Mouse (Mus musculus): Measurements from ENCODE around the gene Anp32e. TPM values are rescaled to one million over a fixed set of nuclear protein-coding genes. Genes with fewer than 3 reads are reported as not detected.
A peak's percentile ranks its signal among the peaks of the same experiment; 100 is the strongest.

Anp32e gene
- polyA plus RNA-seq, 1 experiment from 2014 or later: 224 TPM

DNA sequence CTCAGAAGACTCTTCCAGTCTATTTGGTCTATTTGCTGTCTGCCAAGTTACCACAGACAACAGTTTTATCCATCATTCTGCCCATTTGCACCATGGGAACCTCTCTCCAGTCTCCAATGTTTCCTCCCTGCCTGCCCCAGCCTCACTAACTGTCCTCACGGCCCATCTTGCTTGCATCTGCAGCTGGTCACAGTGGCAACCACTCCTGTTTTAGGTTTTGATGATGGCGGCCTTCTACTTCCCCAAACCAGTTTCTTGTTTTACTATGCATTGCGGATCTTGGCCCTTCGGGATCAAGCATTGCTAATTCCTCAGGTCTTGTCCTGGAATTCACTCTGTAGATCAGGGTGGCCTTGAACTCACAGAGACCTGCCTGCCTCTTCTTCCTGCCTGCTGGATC is 53.1 kb downstream of the Anp32e start:
- POLR2A ChIA-PET: no interaction called here
- DNase-seq (ENCODE audit: low read depth, low spot score) (no peak), ATAC-seq (no peak)
- no peaks in the 10 kb centered on the region for H3K27me3 ChIP-seq
- no peak for TF ChIP-seq CTCF (IDR thresholded peaks at IDR 0.05)
- CTCF ChIA-PET: interaction anchor here (1.3 to 1.4 kb wide), 2 partner anchors 8 to 19 kb away, joined by 3 read pairs; no protein-coding TSS in a partner anchor
- in situ Hi-C loops (cut with MboI; ENCODE audit: low pct_unique_long_range_greater_than_20kb): no loop called here

DNA sequence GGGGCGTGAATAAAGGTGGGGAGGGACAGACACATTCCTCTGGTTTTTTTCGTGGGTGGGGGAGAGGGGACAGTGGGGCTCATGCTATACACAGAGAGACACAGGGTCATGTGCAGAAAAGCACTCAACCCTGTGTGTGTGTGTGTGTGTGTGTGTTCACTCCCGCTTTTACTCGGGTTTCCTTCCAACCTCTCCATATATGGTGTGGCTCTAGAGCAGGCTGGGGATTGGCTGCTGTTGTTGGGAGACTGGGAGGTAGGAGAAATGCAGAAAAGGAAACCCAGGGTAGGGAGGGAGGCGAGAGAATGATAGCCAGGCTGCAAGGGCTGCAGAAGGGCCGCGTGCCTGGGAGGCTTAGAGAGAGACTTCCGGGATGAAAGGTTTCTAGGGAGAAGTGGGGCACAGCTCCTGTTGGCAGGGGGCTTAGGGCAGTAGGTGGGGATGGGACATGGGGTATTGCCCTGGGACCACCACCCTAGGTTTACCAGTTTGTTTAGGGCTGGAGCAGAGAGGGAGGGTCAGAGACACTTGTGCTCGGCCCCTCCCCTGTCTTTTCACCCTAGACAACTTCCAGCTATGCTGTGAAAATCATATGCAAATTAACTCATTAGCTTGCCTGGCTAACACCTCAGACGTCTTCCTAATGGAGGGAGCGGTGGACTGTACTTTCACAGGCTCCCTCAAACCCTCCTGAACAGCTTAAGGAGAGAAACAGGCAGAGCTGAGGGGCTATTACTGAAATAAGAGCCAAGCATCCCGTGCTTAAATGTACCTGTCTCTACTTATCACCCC is 56.4 kb downstream of the Anp32e start:
- in situ Hi-C loops (cut with MboI; ENCODE audit: low pct_unique_long_range_greater_than_20kb): no loop called here
- peak; percentile 42 for ATAC-seq
- TF ChIP-seq CTCF (IDR thresholded peaks at IDR 0.05): no peak
- ChIA-PET CTCF (interaction anchor here (0.8 to 1.5 kb wide), 3 partner anchors 11 to 79 kb away, joined by 3 to 7 read pairs (median 3); no protein-coding TSS in a partner anchor), POLR2A (interaction anchor here (1.0 to 1.2 kb wide), 2 partner anchors 9 to 129 kb away, joined by 5 read pairs; partner anchors contain the start of gene Prpf3)
- no peak for DNase-seq (ENCODE audit: low read depth, low spot score)
- no peaks in the 10 kb centered on the region for H3K27me3 ChIP-seq

DNA sequence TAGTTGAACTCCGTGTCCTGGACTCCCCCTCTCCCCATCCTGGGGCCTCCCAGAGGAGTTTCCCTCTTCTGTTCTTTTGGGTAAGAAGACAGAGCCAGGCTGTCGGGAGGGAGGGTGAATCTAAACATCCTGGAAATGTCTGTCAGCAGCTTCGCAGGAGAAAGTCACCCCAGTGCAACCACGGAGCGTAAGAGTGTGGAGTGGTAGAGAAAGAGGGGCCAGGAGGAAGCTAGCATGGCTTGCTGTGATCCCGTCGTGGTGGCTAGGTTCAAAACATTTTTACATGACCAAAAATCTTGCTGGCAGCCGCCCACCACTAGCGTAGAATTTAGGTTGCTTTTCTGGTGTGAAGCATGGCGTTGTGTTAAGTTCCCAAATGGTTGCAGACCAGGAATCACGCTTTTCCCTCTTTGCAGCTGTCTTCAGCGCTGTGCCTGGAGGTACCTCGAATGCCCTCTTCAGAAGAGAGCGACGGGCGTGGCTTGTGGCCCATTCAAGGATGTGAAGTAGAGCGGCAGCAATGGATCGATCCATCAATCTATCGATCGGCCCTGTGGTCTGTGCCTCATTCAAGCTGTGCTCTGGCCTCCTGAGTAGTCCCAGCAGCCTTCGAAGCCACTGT is 57.1 kb downstream of the Anp32e start:
- H3K27me3 ChIP-seq: no peaks in the 10 kb centered on the region
- CTCF ChIA-PET: interaction anchor here (0.8 to 1.5 kb wide), 3 partner anchors 12 to 78 kb away, joined by 3 to 7 read pairs (median 3); no protein-coding TSS in a partner anchor
- DNase-seq (ENCODE audit: low read depth, low spot score) (no peak), ATAC-seq (no peak)
- no peak for TF ChIP-seq CTCF (IDR thresholded peaks at IDR 0.05)
- in situ Hi-C loops (cut with MboI; ENCODE audit: low pct_unique_long_range_greater_than_20kb): no loop called here
- POLR2A ChIA-PET: interaction anchor here (1.0 to 1.2 kb wide), 2 partner anchors 8 to 130 kb away, joined by 5 read pairs; partner anchors contain the start of gene Prpf3

DNA sequence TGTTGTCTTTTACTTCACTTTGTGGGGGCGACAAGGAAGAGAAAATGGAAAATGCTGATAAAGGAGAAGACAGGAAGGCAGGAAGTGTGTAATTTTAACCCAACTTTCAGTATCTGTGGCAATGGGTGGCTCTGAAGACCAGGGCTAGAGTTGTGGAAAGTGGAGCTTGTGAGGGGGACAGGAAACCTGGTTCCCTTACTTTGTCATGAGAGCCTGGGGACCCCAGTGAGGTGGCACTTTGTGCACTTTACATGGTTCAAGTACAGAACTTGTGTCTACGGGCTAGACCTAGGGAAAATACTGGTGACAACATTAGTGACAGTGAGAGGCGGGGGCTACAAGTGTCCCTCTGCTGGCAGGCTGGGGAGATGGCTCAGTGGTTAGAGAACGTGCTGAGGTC is 57.9 kb downstream of the Anp32e start:
- ATAC-seq: no peak
- no peak for DNase-seq (ENCODE audit: low read depth, low spot score)
- in situ Hi-C loops (cut with MboI; ENCODE audit: low pct_unique_long_range_greater_than_20kb): no loop called here
- no peak for TF ChIP-seq CTCF (IDR thresholded peaks at IDR 0.05)
- ChIA-PET CTCF (no interaction called here), POLR2A (no interaction called here)
- no peaks in the 10 kb centered on the region for H3K27me3 ChIP-seq

- POLR2A ChIA-PET: interaction anchor here (0.7 kb wide), 1 partner anchor 14 kb away, joined by 3 read pairs; no protein-coding TSS in a partner anchor
- TF ChIP-seq CTCF (IDR thresholded peaks at IDR 0.05): no peak
- no peak for DNase-seq (ENCODE audit: low read depth, low spot score)
- in situ Hi-C loops (cut with MboI; ENCODE audit: low pct_unique_long_range_greater_than_20kb): no loop called here
- ATAC-seq: no peak
- H3K27me3 ChIP-seq: no peaks in the 10 kb centered on the region
- CTCF ChIA-PET: interaction anchor here (1.7 to 2.3 kb wide), 2 partner anchors 9 to 30 kb away, joined by 3 to 8 read pairs; no protein-coding TSS in a partner anchor
Measured at GRCm38 (mm10) chr3:95987386-95988110, 58.5 kb downstream of the Anp32e start.

GRCm38 (mm10) chr3:95988138-95988537 is 59.1 kb downstream of the Anp32e start:
- TF ChIP-seq CTCF (IDR thresholded peaks at IDR 0.05): no peak
- ATAC-seq: no peak
- in situ Hi-C loops (cut with MboI; ENCODE audit: low pct_unique_long_range_greater_than_20kb): no loop called here

DNA sequence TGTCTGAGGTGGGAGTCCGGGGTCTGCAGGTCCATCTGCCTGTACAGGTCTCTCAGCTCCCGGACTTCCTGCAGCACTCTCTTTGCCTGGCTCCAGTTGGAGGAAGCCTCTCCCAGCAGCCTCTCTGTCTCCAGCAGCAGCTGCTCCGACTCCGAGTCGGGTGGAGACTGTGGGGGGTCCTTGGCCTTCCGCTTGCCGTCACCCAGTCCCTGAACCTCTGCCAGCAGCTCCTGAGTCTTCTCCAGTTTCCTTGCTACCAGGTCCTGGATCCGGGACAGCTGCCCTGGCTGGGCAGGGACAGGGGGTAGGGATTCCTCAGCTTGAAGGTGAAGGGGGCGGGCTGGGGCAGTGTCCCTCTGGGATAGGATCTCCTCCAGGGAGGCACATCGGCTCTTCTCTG is 59.9 kb downstream of the Anp32e start:
- in situ Hi-C loops (cut with MboI; ENCODE audit: low pct_unique_long_range_greater_than_20kb): no loop called here
- no peaks in the 10 kb centered on the region for H3K27me3 ChIP-seq
- no peak for ATAC-seq
- ChIA-PET POLR2A (interaction anchor here (1.3 to 1.4 kb wide), 2 partner anchors 8 to 68 kb away, joined by 3 read pairs; no protein-coding TSS in a partner anchor), CTCF (interaction anchor here (0.8 to 2.3 kb wide), 5 partner anchors 9 to 28 kb away, joined by 3 to 8 read pairs (median 4); no protein-coding TSS in a partner anchor)
- TF ChIP-seq CTCF (IDR thresholded peaks at IDR 0.05): no peak
- no peak for DNase-seq (ENCODE audit: low read depth, low spot score)

More at GRCm38 (mm10) chr3:95988138-95988537, 59.1 kb downstream of the Anp32e start:
- DNase-seq (ENCODE audit: low read depth, low spot score): no peak
- ChIA-PET CTCF (interaction anchor here (0.6 to 2.3 kb wide), 4 partner anchors 10 to 235 kb away, joined by 3 to 8 read pairs (median 6); no protein-coding TSS in a partner anchor), POLR2A (interaction anchor here (0.7 to 1.4 kb wide), 2 partner anchors 13 to 69 kb away, joined by 3 read pairs; no protein-coding TSS in a partner anchor)
- no peaks in the 10 kb centered on the region for H3K27me3 ChIP-seq

DNA sequence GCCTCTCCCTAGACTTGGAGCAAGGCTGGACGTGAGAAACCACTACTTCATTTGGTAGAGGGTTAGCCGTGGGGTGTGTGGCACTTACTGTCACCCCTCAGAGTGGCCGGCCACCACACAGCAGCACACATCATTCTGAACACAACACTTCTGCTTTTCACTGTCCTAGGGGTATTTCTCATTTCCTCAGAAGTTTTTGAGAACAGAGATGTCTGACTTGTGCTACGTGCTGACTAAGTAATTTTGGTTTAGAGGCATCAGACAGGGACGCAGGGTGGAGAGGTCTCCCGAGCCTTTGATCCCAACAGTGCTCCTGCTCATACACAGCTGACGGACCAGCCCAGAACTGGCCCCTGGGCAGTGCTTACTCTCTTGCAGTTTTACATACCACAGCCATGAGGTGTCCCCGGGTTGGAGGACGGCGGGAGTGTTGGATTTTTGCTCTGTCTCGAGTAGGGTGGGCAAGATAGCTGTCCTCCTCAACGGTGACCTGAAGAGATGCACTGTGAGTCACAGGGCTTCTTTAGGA is 61.4 kb downstream of the Anp32e start:
- ChIA-PET POLR2A (interaction anchor here (1.3 kb wide), 1 partner anchor 68 kb away, joined by 3 read pairs; the partner anchor contains the start of gene Vps45), CTCF (no interaction called here)
- in situ Hi-C loops (cut with MboI; ENCODE audit: low pct_unique_long_range_greater_than_20kb): no loop called here

GRCm38 (mm10) chr3:95992990-95993603 is 64.1 kb downstream of the Anp32e start:
- ATAC-seq: no peak
- ChIA-PET CTCF (interaction anchor here (2.0 kb wide), 1 partner anchor 19 kb away, joined by 5 read pairs; no protein-coding TSS in a partner anchor), POLR2A (interaction anchor here (1.7 kb wide), 2 partner anchors 8 to 27 kb away, joined by 5 read pairs; no protein-coding TSS in a partner anchor)
- in situ Hi-C loops (cut with MboI; ENCODE audit: low pct_unique_long_range_greater_than_20kb): no loop called here
- no peak for DNase-seq (ENCODE audit: low read depth, low spot score)
- TF ChIP-seq CTCF (IDR thresholded peaks at IDR 0.05): no peak
- no peaks in the 10 kb centered on the region for H3K27me3 ChIP-seq

More for the DNA sequence above, 61.4 kb downstream of the Anp32e start:
- H3K27me3 ChIP-seq: no peaks in the 10 kb centered on the region
- ATAC-seq: peak; percentile 19
- no peak for TF ChIP-seq CTCF (IDR thresholded peaks at IDR 0.05)
- no peak for DNase-seq (ENCODE audit: low read depth, low spot score)

Measured in Patski (cell line).